Mouse (Mus musculus) bone marrow, adult 2 months (tissue): ENCODE results near the gene Txn1.

Experiments used
- CTCF ChIP-seq: fragments of 200-500 bp; IDR thresholded peaks from 2 replicates; pipeline ENCODE4 v1.5.1; 2011; ENCODE audit warnings: low read length, control low read depth; ENCODE audit not compliant: control insufficient read depth, insufficient read depth
- POLR2A ChIP-seq: fragments of 200-500 bp; IDR thresholded peaks from 2 replicates; pipeline ENCODE4 v1.6.1; 2011; ENCODE audit warnings: low read depth, mild to moderate bottlenecking, control low read depth, low read length, borderline replicate concordance; ENCODE audit not compliant: control insufficient read depth

DNA sequence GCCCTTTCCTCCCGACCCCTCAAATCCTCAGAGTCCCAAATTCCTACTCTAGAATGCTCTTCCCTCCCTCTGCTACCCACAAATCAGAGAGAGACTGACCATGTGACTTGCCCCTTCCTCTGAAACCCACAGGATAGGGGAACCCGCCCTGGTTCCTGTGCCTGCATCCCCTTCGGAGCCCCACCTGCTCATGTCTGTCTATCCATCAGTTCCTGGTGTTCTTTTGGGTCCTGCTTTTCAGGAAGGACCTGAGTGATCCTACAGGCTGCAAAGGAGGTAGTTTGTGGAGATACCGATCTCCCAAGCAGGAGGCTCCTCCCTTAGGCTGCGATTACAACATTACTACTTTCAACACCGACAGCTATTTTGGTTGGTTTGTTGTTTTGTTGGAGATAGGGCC is 47.4 kb downstream of the Txn1 start:
- TF ChIP-seq POLR2A (no peak), CTCF (no peak)
